Mouse (Mus musculus) cerebellum, adult 11-12 months (tissue): ENCODE data around the gene Med17.

ENCODE experiments used
- DNase-seq: peaks from one replicate; pipeline ENCODE4 v3.0.0; 2022

The Med17 gene

GRCm38 (mm10) chr9:15233604-15234003 lies 46.1 kb downstream of the Med17 start:
- no peak for DNase-seq

- no peak for DNase-seq
Observed at GRCm38 (mm10) chr9:15232445-15232844, 47.3 kb downstream of the Med17 start.

GRCm38 (mm10) chr9:15224912-15225311 lies 54.8 kb downstream of the Med17 start:
- DNase-seq, result no peak

DNA sequence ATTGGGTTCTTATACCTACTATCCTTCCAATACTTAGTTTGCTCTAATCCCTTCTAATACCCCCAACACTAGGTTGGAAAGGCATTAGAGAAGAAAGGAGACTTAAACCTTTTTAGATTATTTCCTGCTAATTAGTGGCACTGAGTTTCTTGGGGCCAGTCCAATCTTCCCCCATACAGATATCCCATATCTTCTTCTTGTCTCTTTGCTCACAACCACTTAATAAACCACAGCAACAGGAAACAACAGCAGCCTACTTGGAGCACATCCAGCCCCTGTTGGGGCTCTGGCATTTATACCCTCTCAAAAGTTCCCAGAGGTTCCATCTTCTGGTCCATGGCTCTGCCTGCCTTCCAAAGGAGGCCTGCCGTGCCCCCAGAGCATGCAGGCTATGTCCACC lies 66.0 kb downstream of the Med17 start:
- DNase-seq, result no peak

DNA sequence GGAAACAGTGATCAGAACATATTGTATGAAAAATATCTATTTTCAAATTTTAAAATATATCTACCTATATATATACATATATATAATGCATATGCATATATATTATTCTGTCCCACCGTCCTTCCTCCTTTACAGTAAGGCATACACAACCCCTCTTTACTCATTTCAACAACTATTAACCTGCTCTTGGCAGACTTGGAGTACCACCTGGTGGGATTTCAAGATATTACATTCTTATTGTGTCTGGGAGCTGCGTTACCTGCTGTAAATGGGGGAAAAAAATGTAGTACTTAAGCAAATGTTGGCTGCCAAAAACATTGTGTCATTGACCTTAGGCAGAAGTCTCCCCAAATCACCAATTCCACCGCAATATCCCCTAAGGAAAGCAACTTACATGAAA lies 67.9 kb downstream of the Med17 start:
- no peak for DNase-seq
